Mouse (Mus musculus) stomach, postnatal 0 days (tissue): ENCODE measurements around the gene Foxo4.

Experiments used
- CTCF ChIP-seq: IDR thresholded peaks from 2 replicates; pipeline ENCODE4 v1.5.1; 2016; ENCODE audit warnings: antibody characterized with exemption, low read depth, mild to moderate bottlenecking, moderate library complexity
- EP300 ChIP-seq: optimal IDR thresholded peaks from 2 replicates; pipeline ENCODE3; 2016; ENCODE audit warnings: antibody characterized with exemption

DNA sequence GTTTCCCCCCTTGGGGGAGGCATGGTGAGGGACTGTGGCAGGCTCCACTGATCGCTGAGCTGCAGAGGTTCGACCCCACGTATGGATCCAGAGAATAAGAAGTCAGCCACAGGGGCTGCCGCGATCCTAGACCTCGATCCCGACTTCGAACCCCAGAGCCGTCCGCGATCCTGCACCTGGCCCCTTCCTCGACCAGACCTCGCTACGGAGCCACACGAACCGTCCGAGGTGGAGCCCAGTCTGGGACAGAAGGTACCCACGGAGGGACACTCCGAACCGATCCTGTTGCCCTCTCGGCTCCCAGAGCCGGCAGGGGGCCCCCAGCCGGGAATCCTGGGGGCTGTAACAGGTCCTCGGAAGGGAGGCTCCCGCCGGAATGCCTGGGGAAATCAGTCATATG is 412 bp downstream of the Foxo4 start:
- TF ChIP-seq CTCF: no peak
- no peak for TF ChIP-seq EP300
